Mouse (Mus musculus) lung, embryonic 14.5 days (tissue): ENCODE data around the gene Paqr4. TPM values are rescaled to one million over a fixed set of nuclear protein-coding genes. Genes with fewer than 3 reads are reported as not detected.
A peak's percentile ranks its signal among the peaks of the same experiment; 100 is the strongest.

Source experiments
- ATAC-seq: fragments of 200-750 bp; cut with Nextera tagmentation; 2 replicates; pipeline ENCODE4 v1.8.0; 2017; ENCODE audit warnings: mild to moderate bottlenecking, moderate TSS enrichment, moderate library complexity; ENCODE audit not compliant: insufficient read depth
- DNase-seq: peaks from one replicate; pipeline ENCODE4 v3.0.0-alpha.2; 2015
- H3K27ac ChIP-seq: fragments of 300-500 bp; sonication (generic); 2 replicates; pipeline ENCODE4 v1.5.1; 2014; ENCODE audit warnings: low read depth, mild to moderate bottlenecking, moderate library complexity
- H3K27me3 ChIP-seq: fragments of 300-500 bp; sonication (generic); 2 replicates; pipeline ENCODE4 v1.6.1; 2014; ENCODE audit warnings: low read length, control low read depth; ENCODE audit not compliant: insufficient read depth
- H3K36me3 ChIP-seq: fragments of 300-500 bp; sonication (generic); 2 replicates; pipeline ENCODE4 v1.6.1; 2014; ENCODE audit warnings: control low read depth; ENCODE audit not compliant: insufficient read depth
- H3K4me1 ChIP-seq: fragments of 300-500 bp; sonication (generic); 2 replicates; pipeline ENCODE4 v1.6.1; 2014; ENCODE audit warnings: antibody characterized with exemption, control low read depth; ENCODE audit not compliant: insufficient read depth
- H3K4me2 ChIP-seq: fragments of 300-500 bp; sonication (generic); 2 replicates; pipeline ENCODE4 v1.6.1; 2014; ENCODE audit warnings: mild to moderate bottlenecking
- H3K4me3 ChIP-seq: fragments of 300-500 bp; sonication (generic); 2 replicates; pipeline ENCODE4 v1.5.1; 2014; ENCODE audit warnings: low read depth, low read length
- H3K9ac ChIP-seq: fragments of 300-500 bp; sonication (generic); 2 replicates; pipeline ENCODE4 v1.6.1; 2014
- H3K9me3 ChIP-seq: fragments of 300-500 bp; sonication (generic); 2 replicates; pipeline ENCODE4 v1.6.1; 2016; ENCODE audit warnings: low read depth, low read length, control low read depth
- CTCF ChIP-seq: IDR thresholded peaks from 2 replicates; pipeline ENCODE4 v1.5.1; 2016; ENCODE audit warnings: antibody characterized with exemption, low read depth
- WGBS: fragments of 180-500 bp; shearing (Covaris S2); extraction: QIAGEN DNeasy Blood & Tissue Kit; methylation state at CpG from one replicate; pipeline ENCODE4 v1.1.7; 2014; 5-methylcytosine and 5-hydroxymethylcytosine counted together
- polyA plus RNA-seq: library from polyadenylated mRNA; unstranded; fragments of >200 nt; fragmentation: Nextera tagmentation; extraction: Ambion mirVana; gene quantifications from 2 replicates; pipeline ENCODE4 v1.2.1, GENCODE M21; 2014

Gene Paqr4
- 35.8 TPM in 2 replicates for polyA plus RNA-seq

GRCm38 (mm10) chr17:23740598-23741021 is at the start of gene Paqr4:
Gene Paqr4 (minus strand): TSS chr17:23740867.
- peak; percentile 9 for ATAC-seq
- peak within 1 kb of the TSS; percentile 70 for H3K9ac ChIP-seq
- no peak for TF ChIP-seq CTCF
- H3K4me2 ChIP-seq = peak within 1 kb of the TSS; percentile 99
- H3K27ac ChIP-seq = peak within 1 kb of the TSS; percentile 61
- WGBS = 6% methylated on average over 13 of the region's 13 CpGs
- H3K9me3 ChIP-seq = no peaks in the 10 kb centered on the region
- H3K4me1 ChIP-seq = peaks cover 8% of the 10 kb centered on the region
- no peak for DNase-seq
- H3K36me3 ChIP-seq = peaks cover 21% of the 10 kb centered on the region
- H3K4me3 ChIP-seq = peak within 1 kb of the TSS; percentile 72
- peaks cover 51% of the 10 kb centered on the region for H3K27me3 ChIP-seq

GRCm38 (mm10) chr17:23789749-23790268 is 49.1 kb upstream of the Paqr4 start:
- Histone ChIP-seq H3K36me3 (no peaks in the 10 kb centered on the region), H3K27me3 (no peaks in the 10 kb centered on the region), H3K9me3 (no peaks in the 10 kb centered on the region), H3K27ac (peak overlapping the region; percentile 86; the same call in 1 of the 2 replicates), H3K4me2 (peak overlapping the region; percentile 75), H3K4me3 (peak overlapping the region; percentile 44), H3K4me1 (0 out of 2 replicates have a peak, but pooled peaks cover 5% of the 10 kb centered on the region), H3K9ac (peak overlapping the region; percentile 82)
- TF ChIP-seq CTCF = no peak
- WGBS = 17% methylated on average over 8 of the region's 8 CpGs
- peak; percentile 13 for DNase-seq
- ATAC-seq = no peak

GRCm38 (mm10) chr17:23788973-23789372 is 48.3 kb upstream of the Paqr4 start:
- H3K4me1 ChIP-seq = 0 out of 2 replicates have a peak, but pooled peaks cover 5% of the 10 kb centered on the region
- no peak overlapping the region for H3K9ac ChIP-seq
- TF ChIP-seq CTCF = no peak
- WGBS = 85% methylated on average over 4 of the region's 4 CpGs
- H3K9me3 ChIP-seq = no peaks in the 10 kb centered on the region
- DNase-seq (no peak), ATAC-seq (no peak)
- no peak overlapping the region for H3K27ac ChIP-seq
- H3K27me3 ChIP-seq = no peaks in the 10 kb centered on the region
- H3K4me3 ChIP-seq = no peak overlapping the region
- H3K36me3 ChIP-seq = no peaks in the 10 kb centered on the region
- no peak overlapping the region for H3K4me2 ChIP-seq

GRCm38 (mm10) chr17:23786510-23786931 is 45.9 kb upstream of the Paqr4 start:
- DNase-seq (peak; percentile 53), ATAC-seq (peak; percentile 26; the same call in 1 of the 2 replicates)
- H3K9ac ChIP-seq = 0 out of 2 replicates have a peak overlapping the region, but pooled peaks have one; percentile 2
- TF ChIP-seq CTCF = no peak
- no peaks in the 10 kb centered on the region for H3K9me3 ChIP-seq
- H3K4me1 ChIP-seq = 0 out of 2 replicates have a peak, but pooled peaks cover 5% of the 10 kb centered on the region
- peak overlapping the region; percentile 60 for H3K4me3 ChIP-seq
- peak overlapping the region; percentile 88 for H3K4me2 ChIP-seq
- H3K27me3 ChIP-seq = no peaks in the 10 kb centered on the region
- H3K27ac ChIP-seq = no peak overlapping the region; the same call in 1 of the 2 replicates
- no peaks in the 10 kb centered on the region for H3K36me3 ChIP-seq
- 14% methylated on average over 13 of the region's 13 CpGs for WGBS

GRCm38 (mm10) chr17:23785561-23786471 is 45.1 kb upstream of the Paqr4 start, which contains the start of gene Flywch2:
Gene Flywch2 (minus strand): TSS chr17:23786081.
- Histone ChIP-seq H3K4me3 (peak within 1 kb of the TSS; percentile 60), H3K9ac (peak within 1 kb of the TSS; percentile 69), H3K9me3 (no peaks in the 10 kb centered on the region), H3K27me3 (no peaks in the 10 kb centered on the region), H3K27ac (no peak within 1 kb of the TSS; the same call in 1 of the 2 replicates), H3K4me1 (0 out of 2 replicates have a peak, but pooled peaks cover 5% of the 10 kb centered on the region), H3K4me2 (peak within 1 kb of the TSS; percentile 88), H3K36me3 (no peaks in the 10 kb centered on the region)
- DNase-seq (peak; percentile 90), ATAC-seq (peak; percentile 80)
- no peak; the same call in 1 of the 2 replicates for TF ChIP-seq CTCF
- WGBS = 2% methylated on average over 43 of the region's 43 CpGs

- H3K9ac ChIP-seq = no peak overlapping the region
- no peaks in the 10 kb centered on the region for H3K27me3 ChIP-seq
- H3K27ac ChIP-seq = no peak overlapping the region
- no peak overlapping the region for H3K4me3 ChIP-seq
- DNase-seq (no peak), ATAC-seq (no peak)
- H3K4me1 ChIP-seq = no peaks in the 10 kb centered on the region
- TF ChIP-seq CTCF = no peak
- H3K9me3 ChIP-seq = no peaks in the 10 kb centered on the region
- H3K4me2 ChIP-seq = no peak overlapping the region
- no peaks in the 10 kb centered on the region for H3K36me3 ChIP-seq
Observed at GRCm38 (mm10) chr17:23783352-23783751, 42.7 kb upstream of the Paqr4 start.

GRCm38 (mm10) chr17:23778447-23778846 is 37.8 kb upstream of the Paqr4 start:
- DNase-seq (no peak), ATAC-seq (no peak)
- Histone ChIP-seq H3K4me1 (no peaks in the 10 kb centered on the region), H3K9ac (no peak overlapping the region), H3K36me3 (no peaks in the 10 kb centered on the region), H3K27ac (no peak overlapping the region), H3K27me3 (no peaks in the 10 kb centered on the region), H3K4me3 (no peak overlapping the region), H3K9me3 (no peaks in the 10 kb centered on the region), H3K4me2 (no peak overlapping the region)
- TF ChIP-seq CTCF = no peak
- WGBS = 31% methylated on average over 2 of the region's 2 CpGs
